Mouse (Mus musculus): ENCODE measurements at regions not wholly inside any gene's neighbourhood (a gene's known extent, or its start where the extent isn't known, plus 50 kb on each side); places are given as distances from the start of the nearest gene placed in this dataset.

- TF ChIP-seq CTCF (IDR thresholded peaks at IDR 0.05; ENCODE audit: extremely low read depth, insufficient read depth, insufficient read length, insufficient replicate concordance) (no peak), POLR2A (IDR thresholded peaks at IDR 0.05; ENCODE audit: low read depth, low read length) (no peak)
- no peaks in the 10 kb centered on the region for H3K4me1 ChIP-seq (ENCODE audit: control insufficient read depth, insufficient read depth, insufficient read length)
- H3K36me3 ChIP-seq (ENCODE audit: control insufficient read depth, insufficient read depth, low read length) = no peaks in the 10 kb centered on the region
- no peak for DNase-seq (ENCODE audit: low read depth in 1 of 2, low spot score in 2 of 2)
- 71% methylated on average over 1 of the region's 1 CpGs for WGBS
- no peak overlapping the region for H3K4me3 ChIP-seq (ENCODE audit: extremely low read depth, insufficient read depth, insufficient read length)
- no peak overlapping the region for H3K27ac ChIP-seq (ENCODE audit: insufficient read depth, low read length)
- H3K27me3 ChIP-seq (ENCODE audit: control insufficient read depth, insufficient read depth, low read length) = no peaks in the 10 kb centered on the region
These were observed 51.1 kb upstream of the Adra1b start for GRCm38 (mm10) chr11:43952151-43952550.

- H3K27ac ChIP-seq (ENCODE audit: insufficient read depth, low read length) = no peak overlapping the region
- H3K4me1 ChIP-seq (ENCODE audit: control insufficient read depth, insufficient read depth, insufficient read length) = no peaks in the 10 kb centered on the region
- H3K36me3 ChIP-seq (ENCODE audit: control insufficient read depth, insufficient read depth, low read length) = no peaks in the 10 kb centered on the region
- TF ChIP-seq POLR2A (IDR thresholded peaks at IDR 0.05; ENCODE audit: low read depth, low read length) (no peak), CTCF (IDR thresholded peaks at IDR 0.05; ENCODE audit: extremely low read depth, insufficient read depth, insufficient read length, insufficient replicate concordance) (no peak)
- DNase-seq (ENCODE audit: low read depth in 1 of 2, low spot score in 2 of 2) = no peak
- no peak overlapping the region for H3K4me3 ChIP-seq (ENCODE audit: extremely low read depth, insufficient read depth, insufficient read length)
- H3K27me3 ChIP-seq (ENCODE audit: control insufficient read depth, insufficient read depth, low read length) = no peaks in the 10 kb centered on the region
- WGBS = 72% methylated on average over 3 of the region's 3 CpGs
These were observed 57.4 kb upstream of the Adra1b start for GRCm38 (mm10) chr11:43958241-43958975.

GRCm38 (mm10) chr11:43958976-43959315 lies 57.9 kb upstream of the Adra1b start:
- Histone ChIP-seq H3K4me3 (ENCODE audit: extremely low read depth, insufficient read depth, insufficient read length) (no peak overlapping the region), H3K4me1 (ENCODE audit: control insufficient read depth, insufficient read depth, insufficient read length) (no peaks in the 10 kb centered on the region), H3K27me3 (ENCODE audit: control insufficient read depth, insufficient read depth, low read length) (no peaks in the 10 kb centered on the region), H3K27ac (ENCODE audit: insufficient read depth, low read length) (no peak overlapping the region), H3K36me3 (ENCODE audit: control insufficient read depth, insufficient read depth, low read length) (no peaks in the 10 kb centered on the region)
- TF ChIP-seq POLR2A (IDR thresholded peaks at IDR 0.05; ENCODE audit: low read depth, low read length) = no peak
- no peak for TF ChIP-seq CTCF (IDR thresholded peaks at IDR 0.05; ENCODE audit: extremely low read depth, insufficient read depth, insufficient read length, insufficient replicate concordance)
- DNase-seq (ENCODE audit: low read depth in 1 of 2, low spot score in 2 of 2) = no peak
- 48% methylated on average over 2 of the region's 2 CpGs for WGBS

- H3K36me3 ChIP-seq (ENCODE audit: control insufficient read depth, insufficient read depth, low read length) = no peaks in the 10 kb centered on the region
- H3K27me3 ChIP-seq (ENCODE audit: control insufficient read depth, insufficient read depth, low read length) = no peaks in the 10 kb centered on the region
- TF ChIP-seq POLR2A (IDR thresholded peaks at IDR 0.05; ENCODE audit: low read depth, low read length) (no peak), CTCF (IDR thresholded peaks at IDR 0.05; ENCODE audit: extremely low read depth, insufficient read depth, insufficient read length, insufficient replicate concordance) (no peak)
- no peak overlapping the region for H3K27ac ChIP-seq (ENCODE audit: insufficient read depth, low read length)
- H3K4me3 ChIP-seq (ENCODE audit: extremely low read depth, insufficient read depth, insufficient read length) = no peak overlapping the region
- no peaks in the 10 kb centered on the region for H3K4me1 ChIP-seq (ENCODE audit: control insufficient read depth, insufficient read depth, insufficient read length)
- WGBS = 86% methylated on average over 5 of the region's 5 CpGs
- DNase-seq (ENCODE audit: low read depth in 1 of 2, low spot score in 2 of 2) = no peak
These were observed 59.5 kb upstream of the Adra1b start for GRCm38 (mm10) chr11:43960348-43961105.

- Histone ChIP-seq H3K4me3 (ENCODE audit: extremely low read depth, insufficient read depth, insufficient read length) (no peak overlapping the region), H3K4me1 (ENCODE audit: control insufficient read depth, insufficient read depth, insufficient read length) (no peaks in the 10 kb centered on the region), H3K36me3 (ENCODE audit: control insufficient read depth, insufficient read depth, low read length) (no peaks in the 10 kb centered on the region), H3K27me3 (ENCODE audit: control insufficient read depth, insufficient read depth, low read length) (no peaks in the 10 kb centered on the region), H3K27ac (ENCODE audit: insufficient read depth, low read length) (no peak overlapping the region)
- no peak for TF ChIP-seq CTCF (IDR thresholded peaks at IDR 0.05; ENCODE audit: extremely low read depth, insufficient read depth, insufficient read length, insufficient replicate concordance)
- no peak for TF ChIP-seq POLR2A (IDR thresholded peaks at IDR 0.05; ENCODE audit: low read depth, low read length)
- 85% methylated on average over 6 of the region's 6 CpGs for WGBS
- DNase-seq (ENCODE audit: low read depth in 1 of 2, low spot score in 2 of 2) = no peak
These were observed 60.5 kb upstream of the Adra1b start for GRCm38 (mm10) chr11:43961398-43962070.

GRCm38 (mm10) chr11:43967764-43968163 lies 66.8 kb upstream of the Adra1b start:
- no peak overlapping the region for H3K4me3 ChIP-seq (ENCODE audit: extremely low read depth, insufficient read depth, insufficient read length)

More at GRCm38 (mm10) chr11:43967764-43968163, 66.8 kb upstream of the Adra1b start:
- TF ChIP-seq CTCF (IDR thresholded peaks at IDR 0.05; ENCODE audit: extremely low read depth, insufficient read depth, insufficient read length, insufficient replicate concordance) (no peak), POLR2A (IDR thresholded peaks at IDR 0.05; ENCODE audit: low read depth, low read length) (no peak)
- Histone ChIP-seq H3K4me1 (ENCODE audit: control insufficient read depth, insufficient read depth, insufficient read length) (no peaks in the 10 kb centered on the region), H3K27me3 (ENCODE audit: control insufficient read depth, insufficient read depth, low read length) (no peaks in the 10 kb centered on the region), H3K36me3 (ENCODE audit: control insufficient read depth, insufficient read depth, low read length) (no peaks in the 10 kb centered on the region), H3K27ac (ENCODE audit: insufficient read depth, low read length) (no peak overlapping the region)
- WGBS = 59% methylated on average over 1 of the region's 1 CpGs
- no peak for DNase-seq (ENCODE audit: low read depth in 1 of 2, low spot score in 2 of 2)

Measured in spleen, adult 2 months (tissue).